Mouse (Mus musculus): ENCODE results near the gene Neb.

The Neb gene

DNA sequence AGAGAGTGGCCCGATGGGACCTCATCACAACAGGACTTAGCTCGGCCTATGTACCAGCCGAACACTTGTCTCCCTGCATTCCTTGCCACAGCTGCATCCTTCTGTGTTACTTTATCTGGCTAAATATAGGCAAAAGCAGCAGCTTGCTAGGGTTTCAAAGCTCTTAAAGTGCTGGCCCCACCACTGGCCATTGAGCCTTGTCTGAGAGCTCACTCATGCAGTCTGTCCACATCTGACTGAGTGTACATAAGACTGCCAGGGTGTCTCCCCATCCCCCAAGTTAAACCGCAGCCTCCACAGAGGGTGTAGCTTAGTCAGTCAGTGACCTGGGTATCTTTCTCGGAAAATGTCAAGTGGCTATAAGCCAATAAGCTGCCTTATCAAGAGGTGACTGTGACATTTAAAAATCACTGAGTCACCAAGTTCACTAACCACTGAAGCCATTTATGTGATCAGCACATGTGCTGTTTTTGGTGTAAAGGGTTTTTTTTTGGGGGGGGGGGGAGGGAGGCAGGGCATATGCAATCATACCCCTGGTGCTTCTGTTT lies 59.2 kb downstream of the Neb start:
- in situ Hi-C loops (cut with MboI; ENCODE audit: low pct_unique_long_range_greater_than_20kb in 1 of 2, low sequenced_read_pairs in 2 of 2, unreplicated experiment in 1 of 2): no loop called here

GRCm38 (mm10) chr2:52317471-52317870 lies 60.8 kb downstream of the Neb start:
- in situ Hi-C loops (cut with MboI; ENCODE audit: low pct_unique_long_range_greater_than_20kb in 1 of 2, low sequenced_read_pairs in 2 of 2, unreplicated experiment in 1 of 2): no loop called here

- in situ Hi-C loops (cut with MboI; ENCODE audit: low pct_unique_long_range_greater_than_20kb in 1 of 2, low sequenced_read_pairs in 2 of 2, unreplicated experiment in 1 of 2): no loop called here
Measured at GRCm38 (mm10) chr2:52315737-52316136, 62.5 kb downstream of the Neb start.

DNA sequence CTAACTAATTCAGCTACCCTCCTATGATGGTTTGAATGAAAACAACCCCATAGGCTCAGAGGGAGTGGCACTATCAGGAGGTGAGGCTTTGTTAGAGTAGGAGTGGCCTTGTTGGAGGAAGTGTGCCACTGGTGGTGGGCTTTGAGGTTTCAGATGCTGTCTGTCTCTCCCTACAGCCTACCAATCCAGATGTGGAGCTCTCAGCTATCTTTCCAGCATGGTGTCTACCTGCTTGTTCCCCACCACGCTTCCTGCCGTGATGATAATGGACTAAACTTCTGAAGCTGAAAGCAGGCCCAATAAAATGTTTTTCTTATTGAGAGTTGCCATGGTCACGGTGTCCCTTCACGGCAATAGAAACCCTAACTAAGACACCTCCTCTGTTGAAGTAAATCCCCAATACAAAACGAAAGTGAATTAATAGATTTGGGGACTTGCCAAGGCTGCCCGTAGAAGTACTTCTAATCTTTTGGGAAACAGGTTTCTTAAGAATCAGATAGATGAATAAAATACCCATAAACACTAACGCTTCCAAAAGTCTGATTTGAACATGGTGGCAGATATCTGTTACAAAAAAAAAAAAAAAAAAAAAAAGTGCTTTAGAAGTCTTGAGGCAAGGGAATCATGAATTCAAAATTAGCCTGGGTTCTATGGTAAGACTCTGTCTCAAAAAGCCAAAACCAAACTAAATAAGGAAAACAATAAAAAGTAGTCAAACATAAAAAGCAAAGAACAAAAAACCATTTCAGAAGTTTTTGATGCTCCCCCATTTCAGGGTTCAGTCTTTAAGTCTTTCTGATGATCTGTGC lies 63.1 kb downstream of the Neb start:
- in situ Hi-C loops (cut with MboI; ENCODE audit: low pct_unique_long_range_greater_than_20kb in 1 of 2, low sequenced_read_pairs in 2 of 2, unreplicated experiment in 1 of 2): no loop called here

DNA sequence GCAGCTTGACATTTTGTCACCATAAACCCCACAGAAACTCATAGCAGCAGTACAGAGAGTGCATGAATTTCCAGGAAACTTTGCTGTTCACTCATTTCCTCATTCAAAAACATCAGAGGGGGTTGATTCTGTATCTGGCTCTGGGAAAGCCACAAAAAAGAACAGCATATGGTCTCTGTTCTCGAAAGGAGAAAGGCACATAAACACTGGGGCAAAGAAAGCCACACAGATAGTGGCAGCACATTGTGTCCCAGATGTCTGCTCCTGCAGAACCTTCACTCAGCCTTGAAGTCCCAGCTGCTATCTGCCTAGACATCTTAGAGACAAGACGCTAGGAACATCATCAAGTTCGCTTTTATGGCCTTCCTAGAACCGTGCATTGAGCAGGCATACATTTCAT lies 67.5 kb downstream of the Neb start:
- in situ Hi-C loops (cut with MboI; ENCODE audit: low pct_unique_long_range_greater_than_20kb in 1 of 2, low sequenced_read_pairs in 2 of 2, unreplicated experiment in 1 of 2): no loop called here

DNA sequence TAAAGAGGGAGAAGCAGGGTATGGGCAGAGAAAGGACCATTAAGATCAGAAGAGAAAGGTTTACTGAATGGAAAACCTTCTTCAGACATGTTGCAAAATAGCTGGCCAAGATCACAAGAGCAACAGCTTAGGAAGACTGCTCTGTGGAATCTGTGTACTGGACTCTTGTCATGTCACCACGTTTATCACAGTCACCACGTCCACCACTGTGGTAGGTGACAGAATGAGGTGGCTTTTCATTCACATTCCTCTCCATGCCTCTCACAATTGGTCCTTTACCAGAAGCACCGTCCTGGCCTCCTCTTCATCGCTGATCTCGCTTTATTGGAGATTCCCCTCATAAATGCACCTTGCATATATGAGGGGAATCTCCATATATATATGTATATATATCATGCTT lies 71.6 kb downstream of the Neb start:
- in situ Hi-C loops (cut with MboI; ENCODE audit: low pct_unique_long_range_greater_than_20kb in 1 of 2, low sequenced_read_pairs in 2 of 2, unreplicated experiment in 1 of 2): no loop called here

- in situ Hi-C loops (cut with MboI; ENCODE audit: low pct_unique_long_range_greater_than_20kb in 1 of 2, low sequenced_read_pairs in 2 of 2, unreplicated experiment in 1 of 2): no loop called here
Measured at GRCm38 (mm10) chr2:52304554-52304953, 73.7 kb downstream of the Neb start.

DNA sequence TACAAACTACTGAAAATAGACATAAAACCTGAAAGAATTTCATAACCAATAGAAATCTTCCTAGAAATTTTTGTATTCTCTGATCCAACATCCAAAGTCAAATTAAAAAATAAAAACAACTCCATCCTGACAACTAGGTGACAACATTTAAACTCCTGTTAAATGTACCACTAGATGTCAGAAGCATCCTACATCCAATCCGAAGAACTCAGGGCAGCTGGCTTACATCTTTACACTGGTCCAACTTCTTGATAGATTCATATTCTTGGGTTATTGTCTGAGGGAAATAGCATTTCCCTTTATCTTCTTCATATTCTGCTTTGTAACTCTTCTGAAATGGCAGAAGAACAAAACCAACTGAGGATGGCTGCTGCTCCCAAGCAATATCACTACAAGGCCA lies 74.9 kb downstream of the Neb start:
- in situ Hi-C loops (cut with MboI; ENCODE audit: low pct_unique_long_range_greater_than_20kb in 1 of 2, low sequenced_read_pairs in 2 of 2, unreplicated experiment in 1 of 2): no loop called here

- in situ Hi-C loops (cut with MboI; ENCODE audit: low pct_unique_long_range_greater_than_20kb in 1 of 2, low sequenced_read_pairs in 2 of 2, unreplicated experiment in 1 of 2): no loop called here
Measured at GRCm38 (mm10) chr2:52297969-52298368, 80.3 kb downstream of the Neb start.

DNA sequence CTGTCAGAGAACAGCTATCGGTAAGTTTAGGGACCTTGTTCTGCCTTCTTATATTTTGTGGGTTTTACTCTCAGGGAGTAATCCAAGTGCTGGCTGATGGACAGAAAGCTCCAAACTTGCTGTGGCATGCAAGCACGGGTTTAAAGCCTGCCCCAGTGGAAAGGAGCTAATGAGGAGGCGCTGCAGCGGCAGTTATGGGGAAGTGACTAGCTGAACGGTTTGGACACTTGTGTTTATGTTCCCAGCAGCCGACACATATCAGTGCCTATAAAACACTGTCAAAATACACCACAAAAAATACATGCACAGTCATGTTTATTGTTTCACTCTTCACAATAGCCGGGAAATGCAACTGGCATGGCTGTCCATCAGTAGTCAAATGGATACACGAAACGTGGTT lies 81.5 kb downstream of the Neb start:
- in situ Hi-C loops (cut with MboI; ENCODE audit: low pct_unique_long_range_greater_than_20kb in 1 of 2, low sequenced_read_pairs in 2 of 2, unreplicated experiment in 1 of 2): no loop called here

DNA sequence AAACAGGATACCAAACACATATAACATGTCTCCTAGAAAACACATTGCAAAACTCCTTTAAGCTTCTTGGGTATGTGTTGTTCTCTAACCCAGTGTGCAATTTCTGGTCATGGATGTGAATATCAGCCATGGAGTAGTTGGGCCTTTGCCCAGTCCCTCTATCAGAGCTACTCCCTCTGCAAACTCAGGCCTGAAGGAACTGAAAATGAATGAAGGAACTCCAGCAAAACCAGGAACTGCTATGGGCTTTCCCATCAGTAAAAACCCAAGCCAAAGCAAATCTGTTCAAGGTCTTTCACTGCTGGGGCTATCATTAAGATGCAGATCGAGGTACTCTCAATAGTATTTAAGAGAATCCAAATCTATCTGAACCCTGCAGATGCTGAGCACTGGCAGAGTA lies 90.8 kb downstream of the Neb start:
- in situ Hi-C loops (cut with MboI; ENCODE audit: low pct_unique_long_range_greater_than_20kb in 1 of 2, low sequenced_read_pairs in 2 of 2, unreplicated experiment in 1 of 2): no loop called here

DNA sequence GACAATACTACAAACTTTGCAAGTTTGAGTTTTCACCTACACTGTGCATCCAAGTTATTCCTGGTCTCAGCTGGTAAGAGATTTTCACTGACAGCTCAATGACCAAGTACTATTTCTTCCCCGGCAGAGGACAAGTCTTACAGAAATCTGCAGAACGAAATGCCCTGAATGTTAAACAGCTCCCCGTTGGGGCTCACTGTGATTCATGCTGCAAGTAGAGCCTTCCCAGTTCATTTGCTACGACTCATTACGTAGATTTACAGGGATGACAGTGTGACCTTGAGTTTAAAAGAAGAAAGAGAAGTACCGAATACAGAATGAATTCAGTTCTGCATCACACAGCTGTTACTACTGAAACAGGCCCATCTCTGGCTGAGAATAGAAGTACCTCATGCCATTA lies 91.9 kb downstream of the Neb start:
- in situ Hi-C loops (cut with MboI; ENCODE audit: low pct_unique_long_range_greater_than_20kb in 1 of 2, low sequenced_read_pairs in 2 of 2, unreplicated experiment in 1 of 2): no loop called here

GRCm38 (mm10) chr2:52272146-52272545 lies 106.1 kb downstream of the Neb start:
- in situ Hi-C loops (cut with MboI; ENCODE audit: low pct_unique_long_range_greater_than_20kb in 1 of 2, low sequenced_read_pairs in 2 of 2, unreplicated experiment in 1 of 2): no loop called here

GRCm38 (mm10) chr2:52270911-52271310 lies 107.4 kb downstream of the Neb start:
- in situ Hi-C loops (cut with MboI; ENCODE audit: low pct_unique_long_range_greater_than_20kb in 1 of 2, low sequenced_read_pairs in 2 of 2, unreplicated experiment in 1 of 2): no loop called here

GRCm38 (mm10) chr2:52262149-52262548 lies 116.1 kb downstream of the Neb start:
- in situ Hi-C loops (cut with MboI; ENCODE audit: low pct_unique_long_range_greater_than_20kb in 1 of 2, low sequenced_read_pairs in 2 of 2, unreplicated experiment in 1 of 2): loop anchor here in 1 of 2 experiments (10.0 kb wide), 1 partner anchor 333 kb away; no protein-coding TSS in a partner anchor

DNA sequence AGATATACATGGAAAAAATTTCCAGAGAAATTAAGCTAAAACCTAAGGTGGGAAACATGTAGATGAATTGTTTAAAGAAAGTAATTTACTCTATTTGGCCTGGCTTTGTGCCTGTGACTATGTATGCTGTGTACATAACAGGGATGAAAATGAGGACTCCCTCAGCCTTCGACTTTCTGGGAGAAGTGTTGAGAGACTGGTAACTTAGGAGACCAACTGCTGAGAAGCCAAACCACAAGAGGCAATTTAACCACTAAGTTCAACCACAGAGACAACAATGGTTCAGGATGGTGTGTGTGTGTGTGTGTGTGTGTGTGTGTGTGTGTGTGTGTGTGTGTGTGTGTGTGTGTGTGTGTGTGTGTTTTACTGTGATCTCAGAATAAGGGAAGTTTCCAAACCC lies 126.2 kb downstream of the Neb start:
- in situ Hi-C loops (cut with MboI; ENCODE audit: low pct_unique_long_range_greater_than_20kb in 1 of 2, low sequenced_read_pairs in 2 of 2, unreplicated experiment in 1 of 2): no loop called here

DNA sequence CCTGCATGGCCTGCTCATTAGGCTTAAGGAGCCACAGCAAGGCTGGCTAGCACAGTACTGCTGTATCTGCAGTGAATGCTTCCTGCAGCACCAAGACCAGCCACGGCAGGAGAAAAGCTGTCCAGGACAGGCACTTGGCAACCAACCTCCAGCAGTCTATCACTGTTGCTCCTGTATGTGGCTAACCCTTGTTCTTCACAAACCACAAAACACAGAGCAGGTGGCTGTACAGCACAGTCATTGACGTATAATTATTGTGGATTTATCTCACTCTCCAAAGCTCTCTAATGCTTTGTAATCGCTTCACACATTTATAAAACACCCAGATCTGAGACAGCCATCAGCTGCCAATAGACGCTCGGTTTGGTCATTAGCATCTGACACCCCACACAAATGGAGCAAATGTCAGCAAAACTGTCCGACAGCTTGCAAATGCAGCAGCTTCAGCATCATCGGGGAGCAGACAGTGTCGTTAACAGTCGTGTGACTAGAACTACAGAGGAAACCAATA lies 129.9 kb downstream of the Neb start:
- in situ Hi-C loops (cut with MboI; ENCODE audit: low pct_unique_long_range_greater_than_20kb in 1 of 2, low sequenced_read_pairs in 2 of 2, unreplicated experiment in 1 of 2): no loop called here

DNA sequence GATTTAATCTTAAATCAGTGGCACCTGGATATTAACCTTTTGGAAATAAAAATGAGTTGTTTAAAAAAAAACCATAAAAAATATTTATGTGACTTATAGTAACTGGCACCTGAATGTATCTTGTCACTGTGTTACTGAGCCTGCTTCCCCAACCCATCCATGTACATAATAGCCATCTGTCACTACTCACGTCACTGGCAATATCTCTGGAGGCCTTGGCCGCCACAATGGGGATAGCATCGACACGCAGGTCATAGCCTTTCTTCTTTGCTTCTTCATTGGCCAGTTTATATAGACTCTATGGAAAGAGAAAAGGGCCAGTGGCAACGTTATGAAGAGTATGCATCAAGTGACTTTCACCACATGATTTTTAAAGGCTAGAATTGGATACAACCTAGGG lies 133.2 kb downstream of the Neb start:
- in situ Hi-C loops (cut with MboI; ENCODE audit: low pct_unique_long_range_greater_than_20kb in 1 of 2, low sequenced_read_pairs in 2 of 2, unreplicated experiment in 1 of 2): no loop called here

DNA sequence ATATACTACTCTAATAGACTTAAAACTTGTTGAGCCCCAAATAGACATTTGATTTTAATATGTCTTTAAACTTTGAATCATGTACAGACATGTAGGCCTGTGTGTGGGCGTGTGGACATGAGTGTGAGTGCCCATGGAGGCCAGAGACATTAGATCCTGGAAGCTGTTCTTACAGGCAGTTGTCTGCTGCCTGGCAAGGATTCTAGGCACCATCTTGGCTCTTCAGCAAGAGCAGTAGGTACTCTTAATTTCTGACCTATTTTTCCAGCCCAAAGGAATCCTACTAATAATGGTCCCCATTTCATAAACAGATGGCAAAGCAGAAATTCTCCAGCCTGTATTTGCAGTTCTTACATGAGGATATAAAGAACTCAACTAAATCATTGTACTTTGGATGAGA lies 135.6 kb downstream of the Neb start:
- in situ Hi-C loops (cut with MboI; ENCODE audit: low pct_unique_long_range_greater_than_20kb in 1 of 2, low sequenced_read_pairs in 2 of 2, unreplicated experiment in 1 of 2): no loop called here

DNA sequence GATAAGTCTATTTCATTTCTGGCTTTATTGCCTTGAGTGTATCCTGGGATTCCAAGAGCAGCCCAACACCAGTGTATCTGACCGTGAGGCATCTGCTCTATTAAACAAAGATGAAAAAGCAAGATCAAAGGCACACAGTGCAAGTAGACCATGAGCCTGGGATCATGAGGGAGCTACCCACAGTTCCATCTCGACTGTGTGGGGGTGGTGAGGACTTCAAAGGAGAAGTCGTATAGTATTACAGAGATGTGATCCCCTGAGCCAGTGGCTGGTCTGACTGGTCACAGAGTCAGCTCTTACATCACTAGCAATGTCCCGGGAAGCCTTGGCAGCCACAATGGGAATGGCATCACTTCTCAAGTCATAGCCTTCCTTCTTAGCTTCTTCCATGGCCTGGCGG lies 140.4 kb downstream of the Neb start:
- in situ Hi-C loops (cut with MboI; ENCODE audit: low pct_unique_long_range_greater_than_20kb in 1 of 2, low sequenced_read_pairs in 2 of 2, unreplicated experiment in 1 of 2): no loop called here

Measured in mouse embryonic stem cell (cell line).